Mouse (Mus musculus) limb, embryonic 11.5 days (tissue): Measurements from ENCODE around the gene Abl2. TPM values are rescaled to one million over a fixed set of nuclear protein-coding genes. Genes with fewer than 3 reads are reported as not detected.
A peak's percentile ranks its signal among the peaks of the same experiment; 100 is the strongest.

Experiments
- ATAC-seq: fragments of 200-750 bp; cut with Nextera tagmentation; 2 replicates; pipeline ENCODE4 v1.8.0; 2017; ENCODE audit warnings: low read depth; ENCODE audit not compliant: insufficient number of reproducible peaks, low FRiP score, low TSS enrichment
- DNase-seq: peaks from one replicate; pipeline ENCODE4 v3.0.0-alpha.2; 2015; ENCODE audit warnings: low spot score
- H3K27ac ChIP-seq: fragments of 300-500 bp; sonication (generic); replicated peaks from 2 replicates; pipeline ENCODE4 v1.5.1; 2014; ENCODE audit warnings: low read depth, mild to moderate bottlenecking, low read length
- H3K27me3 ChIP-seq: fragments of 300-500 bp; sonication (generic); 2 replicates; pipeline ENCODE4 v1.6.1; 2014; ENCODE audit warnings: mild to moderate bottlenecking, low read length, mixed read lengths; ENCODE audit not compliant: control insufficient read depth, insufficient read depth
- H3K36me3 ChIP-seq: fragments of 300-500 bp; sonication (generic); 2 replicates; pipeline ENCODE4 v1.6.1; 2014; ENCODE audit warnings: mild to moderate bottlenecking, low read length, moderate library complexity, mixed read lengths; ENCODE audit not compliant: control insufficient read depth, insufficient read depth
- H3K4me1 ChIP-seq: fragments of 300-500 bp; sonication (generic); 2 replicates; pipeline ENCODE4 v1.6.1; 2014; ENCODE audit warnings: low read length, mixed read lengths; ENCODE audit not compliant: control insufficient read depth, insufficient read depth
- H3K4me2 ChIP-seq: fragments of 300-500 bp; sonication (generic); 2 replicates; pipeline ENCODE4 v1.6.1; 2014; ENCODE audit warnings: low read depth, mild to moderate bottlenecking, moderate library complexity; ENCODE audit not compliant: severe bottlenecking
- H3K4me3 ChIP-seq: fragments of 300-500 bp; sonication (generic); 2 replicates; pipeline ENCODE4 v1.5.1; 2014; ENCODE audit warnings: low read depth, low read length
- H3K9ac ChIP-seq: fragments of 300-500 bp; sonication (generic); 2 replicates; pipeline ENCODE4 v1.6.1; 2014; ENCODE audit warnings: mild to moderate bottlenecking, low read length
- H3K9me3 ChIP-seq: fragments of 300-500 bp; sonication (generic); 2 replicates; pipeline ENCODE4 v1.6.1; 2016; ENCODE audit warnings: low read length; ENCODE audit not compliant: control insufficient read depth
- WGBS: fragments of 180-500 bp; shearing (Covaris S2); extraction: QIAGEN DNeasy Blood & Tissue Kit; methylation state at CpG from one replicate; pipeline ENCODE4 v1.1.7; 2014; 5-methylcytosine and 5-hydroxymethylcytosine counted together
- polyA plus RNA-seq: library from polyadenylated mRNA; unstranded; fragments of >200 nt; fragmentation: Nextera tagmentation; extraction: Ambion mirVana; gene quantifications from 2 replicates; pipeline ENCODE4 v1.2.1, GENCODE M21; 2014

The Abl2 gene
- polyA plus RNA-seq, 1 experiment from 2014 or later: 5.9 TPM

DNA sequence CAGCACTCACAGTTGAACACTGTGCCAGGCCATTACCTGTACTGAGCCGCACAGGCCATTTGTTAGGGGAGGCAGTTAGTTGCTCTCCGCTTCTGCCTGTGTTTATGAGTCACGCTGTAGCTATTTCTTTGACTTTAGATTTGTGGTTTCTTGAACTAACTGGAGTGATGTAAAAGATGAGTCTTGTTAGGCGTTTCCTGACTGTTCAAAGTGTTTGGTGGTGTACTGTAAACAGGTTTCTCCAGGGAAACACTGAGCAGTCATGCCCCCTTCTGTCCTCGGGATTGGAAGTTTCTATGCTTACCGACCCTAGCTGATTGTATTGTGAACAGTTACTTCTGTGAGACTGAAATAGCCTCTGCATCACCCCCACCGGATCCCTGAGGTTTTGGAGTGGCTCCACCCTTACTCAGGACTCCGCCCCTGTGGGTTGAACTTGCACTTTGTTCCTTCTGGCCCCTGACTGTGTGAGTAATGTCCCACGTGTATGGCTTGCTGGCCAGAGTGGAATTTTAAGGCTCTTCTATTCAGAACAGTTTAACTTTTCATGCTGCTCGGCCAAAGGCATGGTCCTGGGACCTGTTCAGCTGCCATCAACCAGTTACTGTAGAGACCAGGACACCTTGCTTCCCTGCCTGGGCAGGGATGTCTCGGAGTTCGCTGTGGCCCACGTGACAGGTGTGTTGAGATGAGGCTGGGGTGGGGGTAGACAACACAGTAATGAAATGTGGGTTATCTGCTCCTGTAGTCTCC is 57.0 kb downstream of the Abl2 start:
- H3K36me3 ChIP-seq: no peaks in the 10 kb centered on the region
- peak overlapping the region; percentile 22 for H3K4me2 ChIP-seq
- H3K9me3 ChIP-seq: no peaks in the 10 kb centered on the region
- H3K9ac ChIP-seq: no peak overlapping the region
- no peak overlapping the region for H3K27ac ChIP-seq
- WGBS: 14% methylated on average over 13 of the region's 13 CpGs
- ATAC-seq (peak; percentile 49; the same call in 1 of the 2 replicates), DNase-seq (peak; percentile 67)
- H3K27me3 ChIP-seq: no peaks in the 10 kb centered on the region
- H3K4me1 ChIP-seq: peaks cover 15% of the 10 kb centered on the region
- H3K4me3 ChIP-seq: no peak overlapping the region

DNA sequence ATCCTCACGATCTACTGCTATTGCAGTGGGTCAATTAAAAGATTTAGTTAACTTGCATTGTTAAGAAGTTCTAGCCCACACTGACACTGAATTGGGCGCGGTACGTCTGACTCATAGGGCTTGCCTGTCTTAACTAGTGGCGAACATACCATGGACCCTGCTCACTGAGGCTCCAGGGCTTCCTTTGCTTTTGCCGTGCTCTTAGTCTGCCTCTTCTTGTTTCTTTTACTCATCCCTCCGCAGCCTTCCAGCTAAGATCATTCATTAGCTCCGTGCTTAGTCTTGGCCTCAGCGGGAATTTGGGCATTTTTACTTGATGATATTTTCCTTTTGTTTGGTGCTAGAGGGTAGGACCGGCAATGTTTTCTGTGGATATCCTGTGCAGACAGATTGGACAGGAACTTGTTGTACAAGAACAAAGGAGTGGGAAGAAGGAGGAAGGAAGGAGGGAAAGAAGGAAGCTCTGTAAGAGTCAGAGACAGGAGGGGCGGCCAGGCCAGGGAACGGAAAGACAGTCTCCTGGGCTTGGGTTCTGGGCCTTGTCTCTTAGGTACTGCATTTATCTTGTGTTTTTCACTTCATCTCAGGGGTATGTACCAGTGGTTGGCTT is 58.5 kb downstream of the Abl2 start:
- H3K27ac ChIP-seq: no peak overlapping the region
- H3K9ac ChIP-seq: no peak overlapping the region
- H3K27me3 ChIP-seq: no peaks in the 10 kb centered on the region
- H3K4me2 ChIP-seq: no peak overlapping the region
- H3K36me3 ChIP-seq: no peaks in the 10 kb centered on the region
- ATAC-seq (no peak), DNase-seq (no peak)
- H3K4me3 ChIP-seq: no peak overlapping the region
- peaks cover 15% of the 10 kb centered on the region for H3K4me1 ChIP-seq
- H3K9me3 ChIP-seq: no peaks in the 10 kb centered on the region
- WGBS: 53% methylated on average over 12 of the region's 12 CpGs

DNA sequence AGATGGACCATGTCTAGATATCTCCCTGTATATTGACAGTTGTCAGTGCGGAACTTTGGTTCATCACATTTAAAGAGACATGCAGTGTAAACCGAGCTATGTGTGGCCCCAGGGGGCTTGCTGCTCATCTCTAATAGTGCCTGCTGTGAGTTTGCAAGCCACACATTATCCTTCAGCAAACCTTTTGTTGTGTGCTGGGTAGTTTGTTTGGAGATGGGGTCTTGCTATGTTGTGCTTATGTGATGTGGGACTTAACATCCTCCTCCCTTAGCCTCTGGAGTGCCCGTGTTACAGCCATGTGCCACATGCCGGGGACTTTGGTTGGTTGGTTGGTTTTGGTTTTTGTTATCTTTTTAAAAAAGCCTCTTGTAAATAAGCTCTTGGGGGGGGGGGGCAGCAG is 59.2 kb downstream of the Abl2 start:
- DNase-seq (no peak), ATAC-seq (no peak)
- Histone ChIP-seq H3K9me3 (no peaks in the 10 kb centered on the region), H3K27ac (no peak overlapping the region), H3K4me1 (peaks cover 15% of the 10 kb centered on the region), H3K36me3 (no peaks in the 10 kb centered on the region), H3K9ac (no peak overlapping the region), H3K4me2 (no peak overlapping the region), H3K4me3 (no peak overlapping the region), H3K27me3 (no peaks in the 10 kb centered on the region)
- 72% methylated on average over 4 of the region's 4 CpGs for WGBS

DNA sequence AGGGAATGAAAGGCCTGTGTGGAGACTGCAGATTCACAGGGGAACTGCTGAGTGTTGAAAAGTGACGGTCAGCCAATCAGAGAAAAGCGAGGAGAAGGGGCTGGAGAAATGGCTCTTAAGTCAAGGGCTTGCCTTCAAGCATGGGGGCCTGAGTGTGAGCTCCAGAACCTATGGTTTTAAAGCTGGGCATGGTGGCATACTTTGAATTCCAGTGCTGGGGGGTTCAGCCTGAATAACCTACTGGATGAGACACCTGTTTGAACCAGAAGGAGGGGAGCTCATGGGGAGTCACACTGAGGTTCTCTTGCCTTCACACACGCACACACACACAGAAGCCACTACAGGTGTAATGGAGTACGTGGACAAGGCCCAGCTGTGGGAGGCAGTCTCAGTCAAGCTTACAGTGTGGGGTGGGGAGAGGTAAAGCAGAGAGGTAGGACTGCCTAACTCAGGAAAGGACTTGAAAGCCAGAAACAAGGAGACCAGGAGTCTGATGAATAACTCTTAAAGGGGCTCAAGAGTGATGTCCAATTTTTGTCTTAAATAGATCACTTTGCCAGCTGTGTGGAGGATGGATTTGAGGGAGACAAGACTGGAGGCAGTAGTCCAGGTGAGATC is 61.8 kb downstream of the Abl2 start:
- WGBS: 75% methylated on average over 4 of the region's 4 CpGs
- Histone ChIP-seq H3K4me2 (no peak overlapping the region), H3K4me1 (peaks cover 6% of the 10 kb centered on the region), H3K9me3 (no peaks in the 10 kb centered on the region), H3K27me3 (no peaks in the 10 kb centered on the region), H3K36me3 (no peaks in the 10 kb centered on the region), H3K27ac (no peak overlapping the region), H3K9ac (no peak overlapping the region), H3K4me3 (no peak overlapping the region)
- no peak for ATAC-seq
- DNase-seq: no peak

DNA sequence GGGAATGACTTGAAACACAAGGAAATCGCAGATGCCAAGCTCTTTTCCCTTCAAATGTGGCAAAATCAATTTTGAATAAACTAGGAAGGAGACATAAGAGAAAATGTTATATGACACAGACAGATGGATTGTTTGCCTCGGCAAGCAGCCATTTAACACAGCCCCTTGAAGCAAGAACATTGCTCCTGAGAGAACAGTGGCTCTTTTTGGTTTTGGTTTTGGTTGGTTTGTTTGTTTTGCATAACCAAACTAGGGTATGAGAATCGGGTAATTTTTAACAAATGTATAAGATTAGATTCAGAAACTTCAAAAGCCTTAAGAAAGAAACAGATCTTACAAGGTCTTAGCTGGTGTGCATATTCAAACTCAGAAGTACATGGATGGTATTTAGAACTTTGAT is 62.4 kb downstream of the Abl2 start:
- Histone ChIP-seq H3K9ac (no peak overlapping the region), H3K4me3 (no peak overlapping the region), H3K9me3 (no peaks in the 10 kb centered on the region), H3K4me2 (no peak overlapping the region), H3K27me3 (no peaks in the 10 kb centered on the region), H3K27ac (no peak overlapping the region), H3K36me3 (peaks cover 1% of the 10 kb centered on the region; the same call in 1 of the 2 replicates), H3K4me1 (peaks cover under 1% of the 10 kb centered on the region)
- DNase-seq (no peak), ATAC-seq (no peak)
- 82% methylated on average over 3 of the region's 3 CpGs for WGBS

DNA sequence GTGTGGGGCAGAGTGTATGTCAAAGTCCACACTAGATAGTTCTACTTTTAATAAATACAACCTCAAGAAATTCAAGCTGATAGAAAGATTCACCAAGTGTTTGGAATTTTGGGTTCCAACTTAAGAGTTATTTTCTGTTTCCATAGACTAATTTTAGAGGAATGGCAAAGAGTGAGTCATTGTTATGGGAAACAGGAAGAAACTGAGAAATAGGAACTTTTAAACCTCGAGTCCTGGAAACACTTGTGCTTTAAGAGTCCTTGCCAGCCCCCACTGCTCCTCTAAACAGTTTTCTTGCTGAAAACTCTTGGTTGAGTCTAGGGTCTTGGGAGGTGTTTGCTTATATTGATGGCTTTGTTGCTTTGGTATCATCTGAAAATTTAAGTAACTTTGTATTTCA is 65.6 kb downstream of the Abl2 start:
- Histone ChIP-seq H3K4me3 (no peak overlapping the region), H3K27ac (no peak overlapping the region), H3K9me3 (no peaks in the 10 kb centered on the region), H3K9ac (no peak overlapping the region), H3K36me3 (peaks cover 2% of the 10 kb centered on the region; the same call in 1 of the 2 replicates), H3K27me3 (no peaks in the 10 kb centered on the region), H3K4me2 (no peak overlapping the region), H3K4me1 (no peaks in the 10 kb centered on the region)
- DNase-seq (no peak), ATAC-seq (no peak)
- WGBS: 87% methylated on average over 1 of the region's 1 CpGs

DNA sequence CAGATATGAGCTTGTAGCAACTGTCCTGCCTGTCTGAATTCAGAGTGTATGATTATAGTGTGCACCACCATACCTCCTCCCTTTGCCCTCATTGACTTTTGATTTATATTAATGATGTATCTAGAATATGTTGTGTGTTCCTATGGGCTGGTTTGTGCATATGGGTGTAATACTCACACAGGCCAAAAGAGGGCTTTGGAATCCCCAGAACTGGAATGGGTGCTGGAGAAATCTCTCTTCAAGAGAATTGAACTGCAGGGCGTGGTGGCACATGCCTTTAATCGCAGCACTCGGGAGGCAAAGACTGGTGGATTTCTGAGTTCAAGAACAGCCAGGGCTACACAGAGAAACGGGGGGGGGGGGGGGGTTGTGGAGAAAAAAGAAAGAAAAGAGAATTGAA is 68.1 kb downstream of the Abl2 start:
- ATAC-seq (no peak), DNase-seq (no peak)
- Histone ChIP-seq H3K36me3 (peaks cover 9% of the 10 kb centered on the region; the same call in 1 of the 2 replicates), H3K9me3 (no peaks in the 10 kb centered on the region), H3K27me3 (no peaks in the 10 kb centered on the region), H3K9ac (no peak overlapping the region), H3K4me3 (no peak overlapping the region), H3K27ac (no peak overlapping the region), H3K4me1 (no peaks in the 10 kb centered on the region), H3K4me2 (no peak overlapping the region)
- WGBS: 77% methylated on average over 4 of the region's 4 CpGs

DNA sequence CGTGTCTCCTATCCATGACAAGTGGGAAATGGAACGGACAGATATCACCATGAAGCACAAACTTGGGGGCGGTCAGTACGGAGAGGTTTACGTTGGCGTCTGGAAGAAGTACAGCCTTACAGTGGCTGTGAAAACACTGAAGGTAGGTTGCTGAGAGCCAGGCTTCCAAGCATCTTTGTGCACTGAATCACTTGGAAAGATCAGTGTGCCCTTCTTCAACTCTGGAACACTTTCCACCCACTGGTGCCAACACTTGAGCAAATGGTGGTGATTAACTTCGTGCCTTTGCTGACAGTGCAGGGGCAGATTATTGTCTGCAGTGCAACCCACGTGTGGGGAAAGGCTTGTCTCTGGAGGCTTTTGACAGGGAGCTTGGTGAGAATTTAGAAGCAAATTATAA is 71.4 kb downstream of the Abl2 start:
- Histone ChIP-seq H3K4me3 (no peak overlapping the region), H3K9me3 (no peaks in the 10 kb centered on the region), H3K4me1 (no peaks in the 10 kb centered on the region), H3K9ac (no peak overlapping the region), H3K4me2 (no peak overlapping the region), H3K27ac (no peak overlapping the region), H3K36me3 (peaks cover 14% of the 10 kb centered on the region; the same call in 1 of the 2 replicates), H3K27me3 (no peaks in the 10 kb centered on the region)
- 93% methylated on average over 8 of the region's 8 CpGs for WGBS
- DNase-seq (no peak), ATAC-seq (no peak)
